Mouse (Mus musculus): ENCODE results near the gene Spryd3. TPM values are rescaled to one million over a fixed set of nuclear protein-coding genes. Genes with fewer than 3 reads are reported as not detected.

Spryd3 gene
- polyA plus RNA-seq, 1 experiment = 26.0 TPM

DNA sequence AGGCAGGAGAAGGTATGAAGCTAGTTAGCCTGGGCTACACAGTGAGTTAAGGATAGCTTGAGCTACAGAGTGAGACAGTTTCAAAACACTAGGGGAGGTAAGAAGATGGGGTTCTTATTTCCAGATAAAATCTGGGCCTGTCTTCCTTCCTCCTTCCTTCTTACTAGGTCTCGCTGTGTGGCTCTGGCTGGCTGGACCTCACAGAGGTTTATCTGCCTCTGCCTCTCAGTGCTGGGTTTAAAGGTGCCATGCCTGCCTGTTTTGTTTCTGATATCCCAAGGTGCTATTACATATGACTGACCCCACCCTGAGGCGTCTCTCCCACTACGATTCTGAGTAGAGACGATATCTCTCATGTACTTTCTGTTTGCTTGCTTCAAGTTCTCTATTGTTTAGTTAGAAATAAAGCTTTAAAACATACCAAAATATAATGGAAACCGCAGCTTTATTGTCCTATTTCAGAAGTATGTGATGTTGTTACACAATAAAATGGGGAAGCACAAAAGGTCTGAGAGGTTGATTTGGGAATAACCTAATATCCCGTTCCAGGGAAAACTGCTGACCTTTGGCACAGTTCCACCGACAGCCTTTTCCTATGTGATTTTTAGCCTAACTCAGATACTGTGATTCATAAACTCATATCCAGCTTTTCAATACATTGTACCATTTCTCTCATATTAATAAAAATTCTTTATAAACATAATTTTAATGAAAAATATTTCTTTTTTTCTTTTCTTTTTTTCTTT is 40.7 kb upstream of the Spryd3 start:
- Histone ChIP-seq H3K36me3 (ENCODE audit: control insufficient read depth, insufficient read depth, low read length) (no peaks in the 10 kb centered on the region), H3K27me3 (ENCODE audit: control insufficient read depth, insufficient read depth, low read length) (no peaks in the 10 kb centered on the region), H3K27ac (ENCODE audit: insufficient read depth, low read length) (0 out of 2 replicates have a peak overlapping the region, but pooled peaks have one; percentile 18), H3K4me1 (ENCODE audit: control insufficient read depth, insufficient read depth, insufficient read length) (no peaks in the 10 kb centered on the region), H3K4me3 (ENCODE audit: extremely low read depth, insufficient read depth, insufficient read length) (no peak overlapping the region)
- no peak for DNase-seq (ENCODE audit: low read depth in 1 of 2, low spot score in 2 of 2)
- TF ChIP-seq CTCF (IDR thresholded peaks at IDR 0.05; ENCODE audit: extremely low read depth, insufficient read depth, insufficient read length, insufficient replicate concordance) = no peak
- TF ChIP-seq POLR2A (IDR thresholded peaks at IDR 0.05; ENCODE audit: low read depth, low read length) = no peak
- 76% methylated on average over 7 of the region's 7 CpGs for WGBS

DNA sequence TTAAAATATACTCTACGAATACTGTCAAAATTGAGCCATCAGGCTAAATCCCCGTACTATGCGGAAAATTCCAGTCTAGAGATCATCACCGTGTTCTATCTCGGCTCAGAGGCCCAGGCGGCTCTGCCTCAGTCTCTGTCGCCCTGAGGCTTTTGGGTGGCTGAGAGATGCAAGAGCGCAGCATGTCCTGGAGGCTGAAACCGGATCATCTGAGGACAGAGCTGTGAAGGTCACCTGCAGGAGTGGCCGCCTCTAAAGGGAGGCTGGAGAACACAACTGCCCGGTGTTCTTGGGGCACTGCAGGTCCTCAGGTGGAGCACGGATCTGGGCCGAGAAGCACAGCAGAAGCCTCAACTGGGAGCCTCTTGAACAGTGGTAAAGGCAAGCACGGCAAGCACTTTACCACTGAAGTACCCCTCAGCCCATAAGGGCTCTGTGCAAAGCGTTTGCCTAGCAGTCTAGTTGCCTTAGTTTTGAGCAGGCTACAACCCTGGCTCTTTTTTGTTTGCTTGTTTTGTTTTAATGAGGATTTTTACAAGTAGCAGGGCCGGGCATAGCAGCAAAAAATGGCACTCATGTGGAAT is 39.8 kb upstream of the Spryd3 start:
- TF ChIP-seq POLR2A (IDR thresholded peaks at IDR 0.05; ENCODE audit: low read depth, low read length) (no peak), CTCF (IDR thresholded peaks at IDR 0.05; ENCODE audit: extremely low read depth, insufficient read depth, insufficient read length, insufficient replicate concordance) (no peak)
- Histone ChIP-seq H3K27ac (ENCODE audit: insufficient read depth, low read length) (no peak overlapping the region), H3K4me1 (ENCODE audit: control insufficient read depth, insufficient read depth, insufficient read length) (no peaks in the 10 kb centered on the region), H3K36me3 (ENCODE audit: control insufficient read depth, insufficient read depth, low read length) (no peaks in the 10 kb centered on the region), H3K4me3 (ENCODE audit: extremely low read depth, insufficient read depth, insufficient read length) (no peak overlapping the region), H3K27me3 (ENCODE audit: control insufficient read depth, insufficient read depth, low read length) (no peaks in the 10 kb centered on the region)
- no peak for DNase-seq (ENCODE audit: low read depth in 1 of 2, low spot score in 2 of 2)
- 90% methylated on average over 16 of the region's 16 CpGs for WGBS

DNA sequence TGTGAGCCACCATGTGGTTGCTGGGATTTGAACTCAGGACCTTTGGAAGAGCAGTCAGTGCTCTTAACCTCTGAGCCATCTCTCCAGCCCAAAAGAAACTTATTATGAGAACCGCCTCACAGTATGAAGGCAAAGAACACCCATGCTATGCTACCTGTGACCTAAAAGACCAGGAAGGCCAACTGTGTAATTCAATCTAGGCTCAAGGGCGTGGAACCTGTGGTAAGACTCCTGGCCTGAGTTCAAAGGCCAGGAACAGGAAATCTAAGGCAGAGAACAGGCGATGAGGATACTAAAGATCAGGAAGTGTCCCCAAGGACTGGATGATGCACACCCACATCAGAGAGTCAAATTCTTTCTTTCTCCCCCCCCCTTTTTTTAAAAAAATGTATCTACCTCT is 37.5 kb upstream of the Spryd3 start:
- DNase-seq (ENCODE audit: low read depth in 1 of 2, low spot score in 2 of 2) = no peak
- TF ChIP-seq CTCF (IDR thresholded peaks at IDR 0.05; ENCODE audit: extremely low read depth, insufficient read depth, insufficient read length, insufficient replicate concordance) = no peak
- WGBS = 60% methylated on average over 3 of the region's 3 CpGs

DNA sequence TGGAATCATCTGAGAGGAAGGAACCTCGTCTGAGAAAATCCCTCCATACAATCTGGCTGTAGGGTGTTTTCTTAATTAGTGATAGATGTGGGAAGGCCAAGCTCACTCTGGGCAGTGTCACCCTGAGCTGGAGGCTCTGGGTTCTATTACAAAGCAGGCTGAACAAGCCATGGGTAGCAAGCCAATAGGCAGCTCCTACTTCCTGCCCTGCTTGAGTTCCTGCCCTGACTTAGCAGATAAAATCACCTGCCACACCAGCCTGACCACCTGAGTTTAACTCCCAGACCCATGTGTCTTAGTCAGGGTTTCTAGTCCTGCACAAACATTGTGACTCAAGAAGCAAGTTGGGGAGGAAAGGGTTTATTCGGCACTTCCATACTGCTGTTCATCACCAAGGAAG is 33.0 kb upstream of the Spryd3 start:
- 65% methylated on average over 2 of the region's 2 CpGs for WGBS
- DNase-seq (ENCODE audit: low read depth in 1 of 2, low spot score in 2 of 2) = no peak
- TF ChIP-seq CTCF (IDR thresholded peaks at IDR 0.05; ENCODE audit: extremely low read depth, insufficient read depth, insufficient read length, insufficient replicate concordance) = no peak
- TF ChIP-seq POLR2A (IDR thresholded peaks at IDR 0.05; ENCODE audit: low read depth, low read length) = no peak

More for the DNA sequence above, 37.5 kb upstream of the Spryd3 start:
- Histone ChIP-seq H3K27me3 (ENCODE audit: control insufficient read depth, insufficient read depth, low read length) (no peaks in the 10 kb centered on the region), H3K4me1 (ENCODE audit: control insufficient read depth, insufficient read depth, insufficient read length) (no peaks in the 10 kb centered on the region), H3K4me3 (ENCODE audit: extremely low read depth, insufficient read depth, insufficient read length) (no peak overlapping the region), H3K36me3 (ENCODE audit: control insufficient read depth, insufficient read depth, low read length) (no peaks in the 10 kb centered on the region), H3K27ac (ENCODE audit: insufficient read depth, low read length) (no peak overlapping the region)

DNA sequence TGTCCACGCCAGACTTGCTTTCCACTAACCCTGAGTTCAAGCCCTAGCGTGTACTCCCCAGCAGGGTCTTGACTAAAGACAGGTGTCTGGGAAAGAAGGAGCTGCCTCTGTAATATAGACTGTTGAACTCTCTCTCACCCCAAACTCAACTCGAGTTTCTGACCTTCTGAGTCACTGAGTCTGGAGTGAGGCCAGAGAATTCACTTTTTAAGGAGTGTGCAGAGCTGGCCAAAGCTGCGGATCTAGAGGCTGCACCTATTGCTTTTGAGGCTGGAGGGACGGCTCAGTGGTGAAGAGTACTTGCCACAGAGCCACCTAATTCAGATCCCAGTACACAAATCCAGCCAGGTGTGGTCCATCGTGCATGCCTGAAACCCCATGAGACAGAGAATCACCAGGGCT is 31.6 kb upstream of the Spryd3 start:
- no peak for DNase-seq (ENCODE audit: low read depth in 1 of 2, low spot score in 2 of 2)
- Histone ChIP-seq H3K4me1 (ENCODE audit: control insufficient read depth, insufficient read depth, insufficient read length) (no peaks in the 10 kb centered on the region), H3K4me3 (ENCODE audit: extremely low read depth, insufficient read depth, insufficient read length) (no peak overlapping the region), H3K36me3 (ENCODE audit: control insufficient read depth, insufficient read depth, low read length) (no peaks in the 10 kb centered on the region), H3K27me3 (ENCODE audit: control insufficient read depth, insufficient read depth, low read length) (no peaks in the 10 kb centered on the region), H3K27ac (ENCODE audit: insufficient read depth, low read length) (no peak overlapping the region)
- TF ChIP-seq POLR2A (IDR thresholded peaks at IDR 0.05; ENCODE audit: low read depth, low read length) (no peak), CTCF (IDR thresholded peaks at IDR 0.05; ENCODE audit: extremely low read depth, insufficient read depth, insufficient read length, insufficient replicate concordance) (no peak)
- 74% methylated on average over 6 of the region's 6 CpGs for WGBS

More for the DNA sequence above, 33.0 kb upstream of the Spryd3 start:
- H3K36me3 ChIP-seq (ENCODE audit: control insufficient read depth, insufficient read depth, low read length) = no peaks in the 10 kb centered on the region
- H3K27ac ChIP-seq (ENCODE audit: insufficient read depth, low read length) = no peak overlapping the region
- no peaks in the 10 kb centered on the region for H3K27me3 ChIP-seq (ENCODE audit: control insufficient read depth, insufficient read depth, low read length)
- H3K4me1 ChIP-seq (ENCODE audit: control insufficient read depth, insufficient read depth, insufficient read length) = no peaks in the 10 kb centered on the region
- no peak overlapping the region for H3K4me3 ChIP-seq (ENCODE audit: extremely low read depth, insufficient read depth, insufficient read length)

DNA sequence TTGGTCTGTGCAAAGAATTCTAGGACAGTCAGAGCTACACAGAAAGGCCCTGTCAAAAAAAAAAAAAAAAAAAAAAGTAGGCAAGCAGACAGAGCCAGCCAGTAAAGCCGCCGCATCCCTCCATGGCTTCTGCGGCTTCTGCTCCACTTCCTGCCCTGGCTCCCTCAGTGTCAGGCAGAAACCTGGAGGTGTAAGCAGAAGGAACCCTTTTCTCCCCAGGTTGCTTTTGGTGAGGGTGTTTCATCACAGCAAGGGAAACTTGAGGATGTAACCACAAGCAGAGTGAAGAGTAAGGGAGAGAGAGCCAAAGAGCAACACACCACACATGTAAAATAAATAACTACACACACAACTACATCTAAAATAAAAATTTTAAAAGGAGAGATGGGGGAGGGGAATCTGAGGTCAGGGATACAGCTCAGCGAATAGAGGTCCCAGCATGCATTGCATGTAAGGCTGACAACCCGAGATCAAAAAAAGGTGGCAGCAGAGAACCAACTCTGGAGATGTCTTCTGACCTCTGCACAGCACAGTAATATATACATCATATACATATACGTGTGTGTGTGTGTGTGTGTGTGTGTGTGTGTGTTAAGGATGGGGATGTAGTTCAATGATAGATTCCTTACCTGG is 29.6 kb upstream of the Spryd3 start:
- 11% methylated on average over 6 of the region's 6 CpGs for WGBS

More for the DNA sequence above, 29.6 kb upstream of the Spryd3 start:
- Histone ChIP-seq H3K36me3 (ENCODE audit: control insufficient read depth, insufficient read depth, low read length) (no peaks in the 10 kb centered on the region), H3K4me3 (ENCODE audit: extremely low read depth, insufficient read depth, insufficient read length) (no peak overlapping the region), H3K27ac (ENCODE audit: insufficient read depth, low read length) (no peak overlapping the region), H3K27me3 (ENCODE audit: control insufficient read depth, insufficient read depth, low read length) (no peaks in the 10 kb centered on the region), H3K4me1 (ENCODE audit: control insufficient read depth, insufficient read depth, insufficient read length) (no peaks in the 10 kb centered on the region)
- no peak for TF ChIP-seq CTCF (IDR thresholded peaks at IDR 0.05; ENCODE audit: extremely low read depth, insufficient read depth, insufficient read length, insufficient replicate concordance)
- DNase-seq (ENCODE audit: low read depth in 1 of 2, low spot score in 2 of 2) = no peak
